Mouse (Mus musculus) thymus, adult 2 months (tissue): ENCODE results near the gene Bcdin3d. TPM values are rescaled to one million over a fixed set of nuclear protein-coding genes. Genes with fewer than 3 reads are reported as not detected.

Experiments used
- DNase-seq: peaks from one replicate; pipeline ENCODE4 v3.0.0; 2021
- H3K27ac ChIP-seq: fragments of 200-500 bp; 2 replicates; pipeline ENCODE4 v1.5.1; 2012; ENCODE audit warnings: low read length, control low read depth; ENCODE audit not compliant: control insufficient read depth, insufficient read depth
- H3K27me3 ChIP-seq: fragments of 200-500 bp; 2 replicates; pipeline ENCODE4 v1.6.1; 2012; ENCODE audit warnings: mild to moderate bottlenecking, low read length, moderate library complexity, mixed read lengths; ENCODE audit not compliant: control insufficient read depth, insufficient read depth
- H3K36me3 ChIP-seq: fragments of 200-500 bp; 2 replicates; pipeline ENCODE4 v1.6.1; 2012; ENCODE audit warnings: mild to moderate bottlenecking, low read length, moderate library complexity; ENCODE audit not compliant: control insufficient read depth, insufficient read depth
- H3K4me1 ChIP-seq: fragments of 200-500 bp; replicated peaks from 2 replicates; pipeline ENCODE4 v1.6.1; 2012; ENCODE audit warnings: low read length; ENCODE audit not compliant: control insufficient read depth, insufficient read depth
- H3K4me3 ChIP-seq: fragments of 200-500 bp; 2 replicates; pipeline ENCODE4 v1.5.1; 2012; ENCODE audit warnings: mild to moderate bottlenecking, low read length, control low read depth, moderate library complexity; ENCODE audit not compliant: control insufficient read depth, insufficient read depth
- CTCF ChIP-seq: fragments of 200-500 bp; IDR thresholded peaks from 2 replicates; pipeline ENCODE4 v1.5.1; 2012; ENCODE audit warnings: mild to moderate bottlenecking, control low read depth, low read length, moderate library complexity, borderline replicate concordance; ENCODE audit not compliant: control insufficient read depth, poor library complexity, insufficient read depth; ENCODE audit errors: extremely low read depth
- POLR2A ChIP-seq: fragments of 200-500 bp; IDR thresholded peaks from 2 replicates; pipeline ENCODE4 v1.6.1; 2012; ENCODE audit warnings: mild to moderate bottlenecking, low read length, control low read depth, moderate library complexity; ENCODE audit not compliant: control insufficient read depth, poor library complexity, insufficient read depth; ENCODE audit errors: extremely low read depth
- WGBS: fragments of 180-500 bp; shearing (Covaris S2); methylation state at CpG from one replicate; pipeline ENCODE4 v1.1.7; 2018; 5-methylcytosine and 5-hydroxymethylcytosine counted together
- polyA plus RNA-seq: library from polyadenylated mRNA; depleted of rRNA; stranded (reverse); fragments of >200 nt; gene quantifications from 2 replicates; pipeline ENCODE4 v1.2.3, GENCODE M21; 2012

The Bcdin3d gene
- polyA plus RNA-seq, 1 experiment = 12.4 TPM

DNA sequence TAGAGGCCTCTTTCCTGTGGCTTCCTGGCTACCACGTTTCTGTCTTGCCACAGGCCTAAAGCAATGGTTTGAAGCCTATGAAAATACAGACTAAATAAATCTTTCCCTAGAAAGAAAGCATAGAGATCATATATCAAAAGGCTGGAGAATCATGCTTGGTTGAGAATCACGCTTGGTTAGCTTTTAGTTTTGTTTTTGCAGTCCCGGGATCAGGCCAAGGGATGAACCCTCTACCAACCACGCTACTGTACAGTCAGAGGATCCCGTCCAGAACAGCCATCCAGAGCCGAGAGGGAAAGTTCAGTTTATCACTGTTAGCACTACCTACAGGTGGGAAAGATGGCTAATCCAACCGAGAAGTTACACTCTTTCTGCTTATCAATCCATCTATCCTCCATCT is 32.2 kb downstream of the Bcdin3d start:
- H3K36me3 ChIP-seq = no peaks in the 10 kb centered on the region

DNA sequence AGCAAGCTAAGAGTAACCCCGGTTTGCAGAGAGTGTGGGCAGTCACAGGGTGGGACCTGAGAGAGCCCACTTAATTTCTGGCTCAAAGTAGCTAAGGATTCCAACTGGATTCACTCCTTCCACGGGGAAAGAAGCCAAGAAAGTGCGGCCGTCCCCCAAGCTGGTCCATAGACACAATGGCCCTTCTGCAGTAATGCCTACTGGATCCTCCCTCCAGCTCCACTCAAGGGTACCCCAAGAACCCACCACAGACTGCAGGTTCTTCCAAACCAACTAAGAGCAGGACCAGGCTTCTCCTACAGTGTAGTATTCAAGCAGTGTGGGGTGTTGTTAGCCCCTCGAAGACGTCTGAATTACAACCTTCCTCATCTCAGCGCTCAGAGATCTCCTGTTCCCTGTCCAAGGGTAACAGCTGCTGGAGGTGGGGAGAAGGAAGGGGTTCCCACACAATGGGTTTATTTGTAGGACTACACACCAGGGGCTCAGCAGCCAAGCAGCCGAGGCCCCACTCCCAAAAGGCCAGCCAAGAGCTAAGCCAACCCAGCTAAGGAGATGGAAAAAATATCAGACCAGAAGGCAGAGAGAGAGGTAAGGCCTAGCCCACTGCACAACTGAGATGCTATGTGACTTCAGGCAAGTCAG is 33.6 kb downstream of the Bcdin3d start:
- Histone ChIP-seq H3K4me1 (peaks cover 8% of the 10 kb centered on the region), H3K36me3 (no peaks in the 10 kb centered on the region), H3K27me3 (no peaks in the 10 kb centered on the region), H3K4me3 (no peak overlapping the region), H3K27ac (no peak overlapping the region)
- 92% methylated on average over 8 of the region's 8 CpGs for WGBS
- TF ChIP-seq CTCF = no peak
- no peak for TF ChIP-seq POLR2A
- no peak for DNase-seq

More for the DNA sequence above, 32.2 kb downstream of the Bcdin3d start:
- no peak overlapping the region for H3K27ac ChIP-seq
- TF ChIP-seq CTCF (no peak), POLR2A (no peak)
- peaks cover 8% of the 10 kb centered on the region for H3K4me1 ChIP-seq
- H3K4me3 ChIP-seq = no peak overlapping the region
- H3K27me3 ChIP-seq = no peaks in the 10 kb centered on the region
- 85% methylated on average over 7 of the region's 7 CpGs for WGBS
- DNase-seq = no peak

DNA sequence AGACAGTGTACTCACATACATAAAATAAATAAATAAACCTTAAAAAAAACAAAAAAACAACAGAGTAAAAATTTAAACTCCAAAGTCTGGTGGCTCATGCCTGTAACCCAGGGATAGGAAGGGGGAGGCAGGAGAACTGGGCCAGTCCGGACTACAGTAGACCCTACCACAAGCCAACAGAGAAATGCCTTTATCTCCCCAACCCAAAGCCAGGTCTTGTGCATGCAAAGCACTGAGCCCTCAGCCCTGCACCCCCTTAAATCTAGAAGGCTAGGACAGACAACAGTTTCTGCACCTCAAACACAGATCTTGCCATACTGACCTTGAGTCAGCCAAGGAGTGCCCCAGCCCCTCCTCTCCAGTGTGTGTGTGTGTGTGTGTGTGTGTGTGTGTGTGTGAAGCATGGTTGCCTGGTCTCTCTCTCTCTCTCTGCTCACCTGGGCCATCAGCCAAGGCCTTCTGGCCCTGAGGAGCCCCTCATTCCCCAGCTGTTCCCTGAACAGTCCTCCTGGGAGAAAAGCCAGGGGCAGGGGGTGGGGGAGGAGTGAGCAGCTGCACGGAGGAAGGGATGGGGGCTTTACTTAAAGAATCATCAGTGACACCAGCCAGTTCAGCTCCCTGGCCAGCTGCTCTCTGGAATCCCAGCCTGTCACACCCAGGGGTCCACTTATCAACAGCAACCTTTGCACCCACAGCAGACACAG is 34.3 kb downstream of the Bcdin3d start:
- Histone ChIP-seq H3K27me3 (no peaks in the 10 kb centered on the region), H3K4me3 (no peak overlapping the region), H3K36me3 (no peaks in the 10 kb centered on the region), H3K27ac (no peak overlapping the region), H3K4me1 (peaks cover 8% of the 10 kb centered on the region)
- DNase-seq = no peak
- TF ChIP-seq POLR2A (no peak), CTCF (no peak)
- 86% methylated on average over 2 of the region's 2 CpGs for WGBS

DNA sequence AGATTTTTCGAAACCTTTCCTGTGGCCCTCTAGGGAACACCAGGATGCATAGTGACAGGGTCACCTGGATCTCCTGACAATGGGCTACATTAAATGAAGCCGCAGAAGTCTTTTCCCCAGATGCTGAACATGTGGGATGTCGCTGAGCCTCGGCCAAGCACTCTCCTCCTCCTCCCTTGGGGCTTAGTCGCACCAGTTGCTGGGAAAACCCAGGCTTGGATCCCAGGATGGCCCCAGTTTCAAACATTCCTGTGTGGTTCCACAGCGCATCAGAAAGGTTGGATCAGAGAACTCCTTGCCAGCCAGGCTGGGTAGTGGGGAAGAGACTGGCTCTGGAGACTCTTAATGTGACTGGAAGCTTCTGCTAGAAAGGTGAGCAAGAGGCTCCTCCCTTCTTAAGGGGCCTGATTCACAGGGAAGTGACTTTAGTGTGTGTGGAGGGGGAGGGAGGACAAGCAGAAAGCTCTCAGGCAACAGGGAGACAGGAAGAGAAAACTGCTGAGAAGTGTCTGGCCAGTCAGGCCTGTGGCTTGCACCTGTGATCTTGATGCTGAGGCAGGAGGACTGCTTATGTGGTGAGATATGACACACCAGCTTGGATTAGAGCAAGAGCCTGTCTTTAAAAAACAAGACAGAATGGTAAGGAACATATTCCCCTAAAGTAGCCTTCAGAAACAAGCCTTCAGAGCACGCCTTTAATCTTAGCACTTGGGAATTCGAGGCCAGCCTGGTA is 35.4 kb downstream of the Bcdin3d start:
- Histone ChIP-seq H3K27ac (no peak overlapping the region), H3K4me1 (peaks cover 8% of the 10 kb centered on the region), H3K4me3 (no peak overlapping the region), H3K36me3 (no peaks in the 10 kb centered on the region), H3K27me3 (no peaks in the 10 kb centered on the region)
- 94% methylated on average over 8 of the region's 8 CpGs for WGBS
- TF ChIP-seq CTCF (no peak), POLR2A (no peak)
- DNase-seq = no peak

DNA sequence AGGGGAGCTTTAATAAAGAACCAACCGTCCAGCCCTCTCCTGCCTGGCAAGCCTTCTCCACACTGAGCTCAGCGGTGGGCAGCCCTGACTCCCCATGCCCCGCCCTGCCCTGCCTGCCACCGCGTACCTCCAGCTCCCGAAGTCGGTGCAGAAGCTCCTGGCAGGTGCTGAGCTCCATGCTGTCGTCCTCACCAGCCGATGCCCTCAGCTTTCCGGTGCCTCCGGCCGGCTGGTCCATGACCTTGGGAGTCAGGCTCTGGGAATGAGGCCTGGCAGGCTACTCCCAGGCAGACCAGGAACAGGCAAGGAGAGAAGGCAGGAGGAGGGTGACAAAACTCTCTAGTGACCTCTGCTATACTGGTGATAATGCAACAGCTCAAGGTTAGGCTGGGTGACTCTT is 40.6 kb downstream of the Bcdin3d start:
- DNase-seq = no peak
- H3K36me3 ChIP-seq = peaks cover 5% of the 10 kb centered on the region; the same call in 1 of the 2 replicates
- H3K4me1 ChIP-seq = peaks cover 10% of the 10 kb centered on the region
- no peak overlapping the region for H3K27ac ChIP-seq
- no peak overlapping the region for H3K4me3 ChIP-seq
- no peaks in the 10 kb centered on the region for H3K27me3 ChIP-seq
- WGBS = 97% methylated on average over 12 of the region's 12 CpGs
- TF ChIP-seq POLR2A (no peak), CTCF (no peak)

DNA sequence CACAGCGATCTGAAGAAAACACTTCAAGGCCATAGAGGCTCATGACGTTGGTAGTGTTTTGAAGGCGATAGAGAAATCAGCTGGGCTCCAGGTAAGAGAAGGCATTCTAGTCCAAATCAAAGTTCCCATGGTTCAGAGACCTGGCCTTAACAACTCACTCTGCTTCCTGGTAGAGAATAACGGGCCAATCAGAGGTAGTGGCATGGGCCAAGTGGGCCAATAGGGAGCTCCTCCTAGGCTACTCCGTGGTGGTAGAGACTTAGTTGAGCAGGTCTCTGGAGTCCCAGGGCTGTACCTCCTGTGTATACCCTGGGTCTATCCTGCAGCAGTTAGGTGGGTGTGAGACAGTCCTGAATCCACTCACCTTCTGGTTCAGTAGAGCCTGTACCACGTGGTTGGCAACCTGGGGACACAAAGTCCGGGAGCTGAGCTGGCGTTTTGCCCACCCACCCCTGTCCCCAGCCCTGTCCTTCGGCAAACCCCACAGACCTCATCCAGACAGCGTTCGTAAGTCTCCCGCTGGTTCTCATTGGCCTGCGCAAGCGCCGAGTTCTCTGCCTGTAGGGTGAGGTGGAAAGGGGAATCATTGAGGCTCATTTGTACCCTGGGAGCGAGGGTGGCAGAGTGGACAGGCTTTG is 41.3 kb downstream of the Bcdin3d start:
- no peak for DNase-seq
- TF ChIP-seq POLR2A (no peak), CTCF (no peak)
- WGBS = 96% methylated on average over 16 of the region's 16 CpGs
- peaks cover 9% of the 10 kb centered on the region; the same call in 1 of the 2 replicates for H3K36me3 ChIP-seq
- no peaks in the 10 kb centered on the region for H3K27me3 ChIP-seq
- peaks cover 10% of the 10 kb centered on the region for H3K4me1 ChIP-seq
- H3K4me3 ChIP-seq = no peak overlapping the region
- H3K27ac ChIP-seq = no peak overlapping the region
